Mouse (Mus musculus) granulocyte monocyte progenitor cell, adult 5-6 weeks (primary cell): ENCODE data around the gene Rgl1. TPM values are rescaled to one million over a fixed set of nuclear protein-coding genes. Genes with fewer than 3 reads are reported as not detected.

ENCODE experiments used
- ATAC-seq: replicated peaks from 2 replicates; pipeline ENCODE4 v1.8.0; 2016; ENCODE audit warnings: mild to moderate bottlenecking, moderate TSS enrichment, inconsistent platforms; ENCODE audit not compliant: poor library complexity, severe bottlenecking
- total RNA-seq, 2 experiments: library from RNA; stranded (forward) in 1 of 2; stranded (reverse) in 1 of 2; fragments of 200-712, 200-1000 nt in 1 of 2; fragments of >200 nt in 1 of 2; fragmentation: Nextera tagmentation in 1 of 2; gene quantifications; 2 replicates each; pipeline ENCODE4 v1.2.3; 2014 to 2017

Rgl1 gene
- total RNA-seq, 2 experiments from 2014 or later = 0.46 to 3.3 TPM

- no peak for ATAC-seq
These were observed 146.8 kb downstream of the Rgl1 start for GRCm38 (mm10) chr1:152619396-152619795.

- no peak for ATAC-seq
These were observed 147.3 kb downstream of the Rgl1 start for GRCm38 (mm10) chr1:152618896-152619295.

- ATAC-seq = no peak
These were observed 147.8 kb downstream of the Rgl1 start for GRCm38 (mm10) chr1:152618381-152618780.

GRCm38 (mm10) chr1:152617745-152618342 lies 148.3 kb downstream of the Rgl1 start:
- peak; percentile 24 for ATAC-seq

- ATAC-seq = no peak
These were observed 149.4 kb downstream of the Rgl1 start for GRCm38 (mm10) chr1:152616777-152617057.

GRCm38 (mm10) chr1:152615987-152616776 lies 150.0 kb downstream of the Rgl1 start:
- peak; percentile 52 for ATAC-seq

- ATAC-seq = no peak
These were observed 151.3 kb downstream of the Rgl1 start for GRCm38 (mm10) chr1:152614743-152615380.

GRCm38 (mm10) chr1:152613158-152613857 lies 152.8 kb downstream of the Rgl1 start:
- peak; percentile 7; the same call in 1 of the 2 replicates for ATAC-seq

- ATAC-seq = peak; percentile 70
These were observed 153.5 kb downstream of the Rgl1 start for GRCm38 (mm10) chr1:152612535-152613157.

- ATAC-seq = no peak
These were observed 156.6 kb downstream of the Rgl1 start for GRCm38 (mm10) chr1:152609547-152609946.

GRCm38 (mm10) chr1:152609006-152609405 lies 157.1 kb downstream of the Rgl1 start:
- no peak for ATAC-seq

GRCm38 (mm10) chr1:152607765-152608164 lies 158.4 kb downstream of the Rgl1 start:
- ATAC-seq = no peak

- ATAC-seq = no peak
These were observed 159.4 kb downstream of the Rgl1 start for GRCm38 (mm10) chr1:152606727-152607126.

- peak; percentile 89 for ATAC-seq
These were observed 160.1 kb downstream of the Rgl1 start for GRCm38 (mm10) chr1:152605895-152606625.

GRCm38 (mm10) chr1:152604147-152604546 lies 162.0 kb downstream of the Rgl1 start:
- no peak for ATAC-seq

- ATAC-seq = no peak
These were observed 162.5 kb downstream of the Rgl1 start for GRCm38 (mm10) chr1:152603628-152604027.

GRCm38 (mm10) chr1:152600494-152600893 lies 165.7 kb downstream of the Rgl1 start:
- ATAC-seq = no peak

GRCm38 (mm10) chr1:152599347-152599746 lies 166.8 kb downstream of the Rgl1 start:
- peak; percentile 87 for ATAC-seq

GRCm38 (mm10) chr1:152594690-152595089 lies 171.5 kb downstream of the Rgl1 start:
- ATAC-seq = 0 out of 2 replicates have a peak, but pooled peaks have one; percentile 13
